Mouse (Mus musculus): ENCODE data around the gene Isy1. TPM values are rescaled to one million over a fixed set of nuclear protein-coding genes. Genes with fewer than 3 reads are reported as not detected.

Isy1 gene
- 56.0 and 69.3 TPM in 2 replicates for polyA plus RNA-seq (2011; ENCODE audit: insufficient read depth, insufficient read length, low read depth, missing spikeins)

- Histone ChIP-seq H3K27me3 (ENCODE audit: control insufficient read depth, insufficient read depth, low read length, poor library complexity, severe bottlenecking) (no peaks in the 10 kb centered on the region), H3K27ac (ENCODE audit: insufficient read depth, low read length) (peak within 1 kb of the TSS; percentile 51), H3K4me3 (ENCODE audit: low read depth, low read length) (peak within 1 kb of the TSS; percentile 96), H3K36me3 (ENCODE audit: control insufficient read depth, insufficient read depth, low read length, poor library complexity, severe bottlenecking) (peaks cover 14% of the 10 kb centered on the region), H3K9me3 (replicated peaks; ENCODE audit: control insufficient read depth, insufficient read depth, low read length, poor library complexity, severe bottlenecking) (no peaks in the 10 kb centered on the region), H3K4me1 (ENCODE audit: control insufficient read depth, insufficient read depth, low read length) (no peaks in the 10 kb centered on the region), H3K9ac (ENCODE audit: low read depth, poor library complexity, severe bottlenecking) (peak within 1 kb of the TSS; percentile 80)
- TF ChIP-seq CTCF (IDR thresholded peaks at IDR 0.05; ENCODE audit: low read depth, low read length), result no peak
- peak; percentile 50 for TF ChIP-seq POLR2A (IDR thresholded peaks at IDR 0.05; ENCODE audit: insufficient read depth, low read length)
- TF ChIP-seq EP300 (IDR thresholded peaks at IDR 0.05; ENCODE audit: insufficient read depth, low read depth, low read length), result peak; percentile 72
Observed at GRCm38 (mm10) chr6:87838551-87839197, at the start of gene Isy1. TSS of gene Isy1 (minus strand) at chr6:87838798.

- H3K27me3 ChIP-seq (ENCODE audit: control insufficient read depth, insufficient read depth, low read length, poor library complexity, severe bottlenecking), result no peaks in the 10 kb centered on the region
- peak within 1 kb of the TSS; percentile 82 for H3K4me3 ChIP-seq (ENCODE audit: low read depth, low read length)
- TF ChIP-seq EP300 (IDR thresholded peaks at IDR 0.05; ENCODE audit: insufficient read depth, low read depth, low read length) (no peak), POLR2A (IDR thresholded peaks at IDR 0.05; ENCODE audit: insufficient read depth, low read length) (peak; percentile 69), CTCF (IDR thresholded peaks at IDR 0.05; ENCODE audit: low read depth, low read length) (peak; percentile 96)
- no peak within 1 kb of the TSS for H3K27ac ChIP-seq (ENCODE audit: insufficient read depth, low read length)
- peak within 1 kb of the TSS; percentile 69 for H3K9ac ChIP-seq (ENCODE audit: low read depth, poor library complexity, severe bottlenecking)
- H3K9me3 ChIP-seq (replicated peaks; ENCODE audit: control insufficient read depth, insufficient read depth, low read length, poor library complexity, severe bottlenecking), result no peaks in the 10 kb centered on the region
- no peaks in the 10 kb centered on the region for H3K4me1 ChIP-seq (ENCODE audit: control insufficient read depth, insufficient read depth, low read length)
- H3K36me3 ChIP-seq (ENCODE audit: control insufficient read depth, insufficient read depth, low read length, poor library complexity, severe bottlenecking), result peaks cover 4% of the 10 kb centered on the region; the same call in 1 of the 2 replicates
Observed at GRCm38 (mm10) chr6:87887594-87888233, 49.1 kb upstream of the Isy1 start, which contains the start of gene Copg1. TSS of gene Copg1 (plus strand) at chr6:87887814.

- TF ChIP-seq POLR2A (IDR thresholded peaks at IDR 0.05; ENCODE audit: insufficient read depth, low read length) (no peak), CTCF (IDR thresholded peaks at IDR 0.05; ENCODE audit: low read depth, low read length) (no peak), EP300 (IDR thresholded peaks at IDR 0.05; ENCODE audit: insufficient read depth, low read depth, low read length) (no peak)
- Histone ChIP-seq H3K4me1 (ENCODE audit: control insufficient read depth, insufficient read depth, low read length) (no peaks in the 10 kb centered on the region), H3K27ac (ENCODE audit: insufficient read depth, low read length) (no peak overlapping the region), H3K9me3 (replicated peaks; ENCODE audit: control insufficient read depth, insufficient read depth, low read length, poor library complexity, severe bottlenecking) (no peaks in the 10 kb centered on the region), H3K9ac (ENCODE audit: low read depth, poor library complexity, severe bottlenecking) (no peak overlapping the region), H3K4me3 (ENCODE audit: low read depth, low read length) (no peak overlapping the region), H3K27me3 (ENCODE audit: control insufficient read depth, insufficient read depth, low read length, poor library complexity, severe bottlenecking) (no peaks in the 10 kb centered on the region), H3K36me3 (ENCODE audit: control insufficient read depth, insufficient read depth, low read length, poor library complexity, severe bottlenecking) (peaks cover 4% of the 10 kb centered on the region; the same call in 1 of the 2 replicates)
Observed at GRCm38 (mm10) chr6:87886721-87887120, 48.1 kb upstream of the Isy1 start.

- H3K36me3 ChIP-seq (ENCODE audit: control insufficient read depth, insufficient read depth, low read length, poor library complexity, severe bottlenecking), result no peaks in the 10 kb centered on the region
- no peak overlapping the region for H3K9ac ChIP-seq (ENCODE audit: low read depth, poor library complexity, severe bottlenecking)
- H3K4me1 ChIP-seq (ENCODE audit: control insufficient read depth, insufficient read depth, low read length), result no peaks in the 10 kb centered on the region
- H3K9me3 ChIP-seq (replicated peaks; ENCODE audit: control insufficient read depth, insufficient read depth, low read length, poor library complexity, severe bottlenecking), result no peaks in the 10 kb centered on the region
- TF ChIP-seq CTCF (IDR thresholded peaks at IDR 0.05; ENCODE audit: low read depth, low read length) (no peak), POLR2A (IDR thresholded peaks at IDR 0.05; ENCODE audit: insufficient read depth, low read length) (no peak), EP300 (IDR thresholded peaks at IDR 0.05; ENCODE audit: insufficient read depth, low read depth, low read length) (no peak)
- H3K27me3 ChIP-seq (ENCODE audit: control insufficient read depth, insufficient read depth, low read length, poor library complexity, severe bottlenecking), result no peaks in the 10 kb centered on the region
- no peak overlapping the region for H3K27ac ChIP-seq (ENCODE audit: insufficient read depth, low read length)
- H3K4me3 ChIP-seq (ENCODE audit: low read depth, low read length), result no peak overlapping the region
Observed at GRCm38 (mm10) chr6:87882816-87883215, 44.2 kb upstream of the Isy1 start.

GRCm38 (mm10) chr6:87882221-87882620 lies 43.6 kb upstream of the Isy1 start:
- no peak overlapping the region for H3K9ac ChIP-seq (ENCODE audit: low read depth, poor library complexity, severe bottlenecking)
- H3K4me3 ChIP-seq (ENCODE audit: low read depth, low read length), result no peak overlapping the region
- no peaks in the 10 kb centered on the region for H3K27me3 ChIP-seq (ENCODE audit: control insufficient read depth, insufficient read depth, low read length, poor library complexity, severe bottlenecking)
- no peak for TF ChIP-seq POLR2A (IDR thresholded peaks at IDR 0.05; ENCODE audit: insufficient read depth, low read length)
- TF ChIP-seq CTCF (IDR thresholded peaks at IDR 0.05; ENCODE audit: low read depth, low read length), result no peak
- TF ChIP-seq EP300 (IDR thresholded peaks at IDR 0.05; ENCODE audit: insufficient read depth, low read depth, low read length), result no peak
- H3K9me3 ChIP-seq (replicated peaks; ENCODE audit: control insufficient read depth, insufficient read depth, low read length, poor library complexity, severe bottlenecking), result no peaks in the 10 kb centered on the region
- H3K4me1 ChIP-seq (ENCODE audit: control insufficient read depth, insufficient read depth, low read length), result no peaks in the 10 kb centered on the region
- no peaks in the 10 kb centered on the region for H3K36me3 ChIP-seq (ENCODE audit: control insufficient read depth, insufficient read depth, low read length, poor library complexity, severe bottlenecking)
- no peak overlapping the region for H3K27ac ChIP-seq (ENCODE audit: insufficient read depth, low read length)

GRCm38 (mm10) chr6:87879628-87880027 lies 41.0 kb upstream of the Isy1 start:
- H3K27ac ChIP-seq (ENCODE audit: insufficient read depth, low read length), result no peak overlapping the region
- H3K36me3 ChIP-seq (ENCODE audit: control insufficient read depth, insufficient read depth, low read length, poor library complexity, severe bottlenecking), result no peaks in the 10 kb centered on the region
- H3K27me3 ChIP-seq (ENCODE audit: control insufficient read depth, insufficient read depth, low read length, poor library complexity, severe bottlenecking), result no peaks in the 10 kb centered on the region
- H3K9ac ChIP-seq (ENCODE audit: low read depth, poor library complexity, severe bottlenecking), result no peak overlapping the region
- no peaks in the 10 kb centered on the region for H3K4me1 ChIP-seq (ENCODE audit: control insufficient read depth, insufficient read depth, low read length)
- TF ChIP-seq POLR2A (IDR thresholded peaks at IDR 0.05; ENCODE audit: insufficient read depth, low read length) (no peak), EP300 (IDR thresholded peaks at IDR 0.05; ENCODE audit: insufficient read depth, low read depth, low read length) (no peak), CTCF (IDR thresholded peaks at IDR 0.05; ENCODE audit: low read depth, low read length) (no peak)
- no peak overlapping the region for H3K4me3 ChIP-seq (ENCODE audit: low read depth, low read length)
- H3K9me3 ChIP-seq (replicated peaks; ENCODE audit: control insufficient read depth, insufficient read depth, low read length, poor library complexity, severe bottlenecking), result no peaks in the 10 kb centered on the region
